Mouse (Mus musculus) erythroblast, adult 5-6 weeks (primary cell): Measurements from ENCODE around the gene Lcn8. TPM values are rescaled to one million over a fixed set of nuclear protein-coding genes. Genes with fewer than 3 reads are reported as not detected.

Experiments used
- ATAC-seq: replicated peaks from 2 replicates; pipeline ENCODE4 v1.8.0; 2016; ENCODE audit warnings: moderate number of reproducible peaks, mild to moderate bottlenecking, moderate TSS enrichment, inconsistent platforms; ENCODE audit not compliant: poor library complexity, low FRiP score, severe bottlenecking
- total RNA-seq, 2 experiments: library from RNA; stranded (forward) in 1 of 2; stranded (reverse) in 1 of 2; fragments of 150-400 nt in 1 of 2; fragments of 200-764, 138-1000 nt in 1 of 2; gene quantifications; 2 replicates each; pipeline versions ENCODE4 v1.2.3 to v1.2.4; 2015 to 2017; ENCODE audit warnings: low replicate concordance in 2 of 2

The Lcn8 gene
- total RNA-seq (2015; ENCODE audit: low replicate concordance), result not detected in 2 replicates
- total RNA-seq (2017; ENCODE audit: low replicate concordance), result not detected in 2 replicates

DNA sequence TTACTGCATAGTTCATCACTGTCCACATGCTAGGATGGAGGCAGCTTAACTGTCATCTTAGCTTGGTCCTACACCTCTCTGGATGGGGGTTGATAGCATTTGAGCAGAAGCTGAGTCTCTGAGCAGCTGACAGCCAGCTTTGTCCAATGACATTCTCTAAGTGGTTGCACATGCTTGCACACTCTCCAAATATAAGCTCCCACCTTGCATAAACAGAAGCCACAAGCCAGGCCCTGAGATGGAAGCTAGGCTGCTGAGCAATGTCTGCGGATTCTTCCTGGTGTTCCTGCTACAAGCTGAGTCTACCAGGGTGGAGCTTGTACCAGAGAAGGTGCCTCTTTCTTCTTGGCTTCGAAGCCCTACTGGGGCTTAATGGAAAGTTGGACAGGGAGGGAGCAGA lies at the start of gene Lcn8:
Gene Lcn8 (plus strand): TSS at position 219 of the 400 bp plus-strand sequence.
- no peak for ATAC-seq

DNA sequence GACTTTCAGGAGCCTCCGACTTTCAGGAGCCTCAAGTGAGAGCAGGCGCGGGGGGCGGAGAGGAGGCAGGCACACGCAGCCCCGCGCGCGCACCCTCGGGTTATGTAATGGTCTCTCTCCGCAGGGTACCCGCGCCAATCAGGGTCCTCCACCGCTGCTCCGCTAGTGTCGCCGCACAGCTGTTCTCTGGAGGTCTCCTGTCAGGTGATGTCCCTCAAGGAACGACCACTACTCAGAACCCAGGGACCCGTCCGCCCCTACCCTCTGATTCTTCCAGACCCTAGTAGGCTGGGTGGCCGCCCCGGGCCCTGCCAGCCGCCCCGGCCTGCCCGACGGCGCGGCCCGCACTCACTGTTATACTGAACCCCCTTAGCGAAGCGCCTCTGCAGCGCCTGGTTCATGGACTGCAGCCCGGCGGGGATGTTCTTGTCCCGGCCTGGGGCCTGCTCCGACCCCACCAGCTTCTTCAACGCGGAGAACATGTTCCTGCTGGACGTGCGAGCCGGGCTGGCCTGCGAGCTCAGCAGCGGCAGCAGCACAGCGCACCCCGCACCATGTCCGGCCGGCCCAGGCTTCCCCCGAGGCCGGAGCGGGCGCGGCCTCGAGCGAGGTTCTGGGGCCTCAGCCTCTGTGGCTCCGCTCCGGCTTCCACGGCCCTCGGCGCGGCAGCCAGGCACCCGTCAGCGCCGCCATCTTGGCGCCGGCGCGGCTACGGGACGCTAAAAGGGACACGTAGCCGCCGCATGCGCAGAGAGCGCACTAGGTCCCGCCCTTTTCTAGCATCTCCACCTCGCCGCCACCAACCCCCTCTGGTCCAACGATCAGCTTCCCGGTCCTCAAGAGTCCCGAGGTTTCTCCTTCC lies 44.9 kb upstream of the Lcn8 start, which contains the start of gene Rabl6:
Gene Rabl6 (minus strand): TSS at position 761 of the 862 bp plus-strand sequence.
- peak; percentile 89 for ATAC-seq

DNA sequence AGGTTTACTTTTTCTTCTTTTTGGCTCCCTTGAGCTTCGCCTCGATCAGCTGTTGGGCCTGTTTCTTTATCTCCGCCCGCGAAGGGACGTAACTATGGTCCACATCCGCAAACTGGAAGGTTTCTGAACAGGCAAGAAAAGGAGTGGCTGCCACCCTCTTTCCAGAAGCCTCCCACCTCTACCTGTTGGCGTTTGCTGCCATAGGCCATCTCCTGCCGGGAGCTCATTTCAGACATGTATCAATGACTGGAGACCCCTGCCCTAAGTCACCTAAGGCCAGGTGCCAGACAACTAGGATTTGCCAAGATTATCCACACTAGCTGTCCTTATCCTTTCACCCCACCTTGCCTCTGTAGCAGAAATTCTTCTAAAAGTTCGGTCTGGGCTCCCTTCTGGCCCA lies 44.2 kb upstream of the Lcn8 start:
- ATAC-seq, result peak; percentile 40

DNA sequence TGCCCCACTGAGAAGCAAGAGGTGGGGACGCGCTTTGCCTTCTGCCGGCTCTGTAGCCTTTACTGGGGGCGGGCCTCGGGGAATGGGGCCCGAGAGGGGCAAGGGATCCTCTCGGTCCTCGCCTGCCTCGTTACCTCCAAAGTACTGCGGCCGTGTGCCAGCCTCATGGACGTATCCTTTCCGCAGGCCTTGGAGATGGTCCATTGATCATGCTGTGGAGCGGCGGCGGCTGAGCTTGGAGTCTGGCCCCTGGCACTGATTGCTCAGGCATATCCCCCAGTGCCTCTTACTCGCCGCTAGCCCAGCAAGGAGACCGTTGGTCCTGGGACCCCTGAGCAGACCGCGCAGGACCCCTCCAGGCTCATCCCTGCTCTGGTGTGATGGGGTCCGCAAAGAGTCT lies 36.5 kb upstream of the Lcn8 start:
- no peak for ATAC-seq

DNA sequence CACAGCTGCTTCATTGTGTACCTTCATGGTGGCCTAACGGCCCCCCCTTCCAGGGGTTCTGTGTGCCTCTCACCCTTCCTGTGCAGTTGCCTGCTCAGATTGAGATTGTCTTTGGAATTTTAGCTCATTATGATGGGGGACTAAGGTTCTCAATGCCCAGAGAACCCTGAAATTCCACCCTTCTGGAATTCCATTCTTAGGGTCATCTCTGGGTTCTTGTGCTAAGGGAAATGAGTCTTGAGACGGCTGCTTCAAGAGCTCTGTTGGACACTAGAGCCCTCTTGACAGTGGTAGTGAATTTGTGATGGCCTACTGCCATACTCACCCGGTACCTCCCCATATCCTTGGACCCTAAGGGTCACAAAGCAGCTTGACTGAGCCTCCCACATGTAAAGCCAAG lies 35.3 kb upstream of the Lcn8 start, which contains the start of gene Ccdc183:
Gene Ccdc183 (minus strand): TSS at position 101 of the 400 bp plus-strand sequence.
- ATAC-seq, result no peak

DNA sequence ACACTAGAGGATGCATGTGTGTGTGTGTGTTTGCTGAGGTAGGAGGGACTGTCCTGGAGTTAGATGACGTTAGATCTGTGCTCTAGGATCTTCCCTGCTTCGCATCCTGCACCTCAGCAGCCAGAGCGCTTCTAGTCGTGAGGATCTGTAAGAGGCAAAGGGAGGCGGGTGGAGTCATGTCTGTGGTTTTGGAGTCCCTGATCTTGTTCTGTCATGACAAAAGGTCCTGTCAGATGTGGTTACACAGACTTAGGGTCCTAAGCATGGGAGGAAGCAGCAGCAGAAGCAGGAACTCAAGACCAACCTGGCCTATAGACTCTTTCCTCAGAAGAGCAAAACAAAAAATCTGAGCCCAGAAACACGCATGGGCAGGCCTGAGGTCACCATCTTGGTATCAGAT lies 32.5 kb upstream of the Lcn8 start:
- no peak for ATAC-seq

DNA sequence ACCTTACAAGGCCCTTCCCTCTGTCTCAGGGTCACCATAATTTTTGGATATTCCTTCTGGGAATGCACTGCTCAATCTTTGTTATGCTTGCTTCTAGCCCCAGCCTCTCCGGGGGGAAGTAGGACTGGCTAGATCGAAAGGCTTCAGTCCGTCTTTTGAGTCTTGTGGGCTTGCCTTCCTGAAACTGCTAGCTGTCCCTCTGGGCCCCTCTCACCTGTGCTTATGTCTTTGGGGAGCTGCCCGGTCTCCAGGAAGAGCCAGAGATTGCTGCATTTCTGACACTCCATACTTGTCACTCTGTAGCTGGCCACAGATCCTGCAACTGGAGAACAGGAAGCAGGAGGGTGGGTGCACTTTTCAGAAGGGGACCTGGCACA lies 32.1 kb upstream of the Lcn8 start:
- no peak for ATAC-seq

DNA sequence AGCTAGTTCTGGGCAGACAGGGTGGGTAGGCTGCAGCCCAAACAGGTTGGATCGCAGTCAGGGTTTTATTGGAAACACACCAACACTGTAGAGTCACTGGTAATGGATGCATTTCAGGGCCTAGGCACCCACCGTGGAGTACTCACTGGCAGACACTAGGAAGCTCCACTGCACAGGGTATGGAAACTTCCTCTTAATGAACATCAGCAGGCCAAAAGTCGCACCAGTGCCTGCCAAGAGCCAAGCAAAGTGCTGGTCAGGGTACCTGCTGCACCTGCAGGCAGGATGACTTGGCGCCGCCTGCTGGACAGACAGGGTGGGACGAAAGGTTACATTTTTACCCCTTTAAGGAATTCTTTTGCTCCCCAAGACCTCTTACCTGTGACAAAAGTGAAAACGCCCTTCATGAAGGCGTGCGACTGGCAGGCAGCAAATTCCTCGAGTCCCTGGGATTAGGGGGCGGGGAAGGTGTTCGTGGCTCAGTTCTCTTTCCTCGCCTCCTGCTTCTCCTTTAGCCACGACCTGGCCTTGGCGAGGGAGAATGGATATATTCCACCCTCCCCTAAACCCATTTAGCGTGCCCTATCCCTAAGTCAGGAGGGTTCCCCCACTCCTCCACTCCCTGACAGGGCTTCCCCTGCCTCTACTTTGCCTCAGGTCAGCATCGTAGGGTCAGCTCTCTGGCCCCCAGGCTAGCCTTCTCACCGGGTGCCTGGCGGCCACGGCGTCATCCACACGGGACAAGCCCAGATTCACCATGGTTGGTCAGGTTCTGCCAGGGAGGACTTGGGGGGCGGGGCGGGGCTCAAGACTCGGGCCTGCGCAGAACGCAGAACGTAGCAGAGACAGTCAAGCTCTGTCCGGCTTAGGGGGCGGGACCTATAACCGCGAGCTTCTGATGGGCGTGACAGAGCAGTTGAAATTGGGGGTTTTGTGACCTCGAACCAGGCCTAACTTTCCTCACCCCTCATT lies 31.4 kb upstream of the Lcn8 start, which contains the start of gene Tmem141:
Gene Tmem141 (minus strand): TSS at position 777 of the 972 bp plus-strand sequence.
- ATAC-seq, result peak; percentile 38; the same call in 1 of the 2 replicates

DNA sequence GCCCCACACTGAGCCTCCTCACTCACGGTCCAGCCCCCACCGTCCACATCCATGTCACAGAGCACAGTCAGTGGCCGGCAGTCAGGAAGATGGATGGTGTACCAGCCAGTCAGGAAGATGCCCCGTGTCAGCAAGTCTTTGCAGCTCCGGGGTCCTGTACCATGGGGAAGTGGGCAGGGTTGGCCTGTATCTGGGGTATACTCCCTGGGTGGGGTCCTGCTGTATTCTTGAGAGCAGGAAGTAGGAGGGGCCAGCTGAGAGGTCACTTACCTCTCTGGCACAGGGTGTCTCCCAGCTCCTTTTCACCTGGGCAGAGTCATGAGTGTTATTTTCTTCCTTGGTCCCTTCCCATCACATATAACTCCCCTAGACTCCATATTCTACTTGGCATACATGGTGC lies 26.9 kb upstream of the Lcn8 start:
- no peak for ATAC-seq

DNA sequence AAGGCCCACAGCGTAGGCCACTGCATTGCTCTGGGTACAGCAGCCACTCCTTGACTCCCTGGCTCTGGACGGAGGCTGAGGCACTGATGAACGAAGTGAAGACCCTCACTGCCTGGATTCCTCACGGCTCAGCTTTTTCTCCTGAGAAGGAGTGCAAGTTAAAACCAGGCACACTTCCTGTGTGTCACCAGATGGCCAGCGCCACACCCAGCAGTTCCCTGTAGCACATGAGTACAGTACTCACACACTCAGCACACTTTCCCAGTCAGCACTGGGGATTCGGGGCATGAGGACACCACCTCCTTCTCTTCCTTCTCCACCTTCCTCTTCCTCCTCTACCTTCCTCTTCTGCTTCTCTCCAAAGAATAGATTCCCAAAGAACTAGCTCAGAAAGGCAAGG lies 25.1 kb upstream of the Lcn8 start, which contains the start of gene Fcna:
Gene Fcna (minus strand): TSS at position 220 of the 400 bp plus-strand sequence.
- no peak for ATAC-seq

DNA sequence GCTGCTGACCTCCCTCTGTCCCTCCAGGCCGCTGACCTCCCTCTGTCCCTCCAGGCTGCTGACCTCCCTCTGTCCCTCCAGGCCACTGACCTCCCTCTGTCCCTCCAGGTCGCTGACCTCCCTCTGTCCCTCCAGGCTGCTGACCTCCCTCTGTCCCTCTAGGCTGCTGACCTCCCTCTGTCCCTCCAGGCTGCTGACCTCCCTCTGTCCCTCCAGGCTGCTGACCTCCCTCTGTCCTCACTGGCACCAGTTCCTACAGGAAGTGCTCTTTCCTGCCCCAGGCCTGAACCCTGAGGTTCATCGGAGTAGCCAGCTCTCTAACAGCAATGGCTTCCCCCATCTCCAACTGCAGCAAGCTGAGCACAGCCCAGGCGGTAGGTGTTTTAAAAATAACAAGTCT lies 24.2 kb upstream of the Lcn8 start:
- ATAC-seq, result no peak

DNA sequence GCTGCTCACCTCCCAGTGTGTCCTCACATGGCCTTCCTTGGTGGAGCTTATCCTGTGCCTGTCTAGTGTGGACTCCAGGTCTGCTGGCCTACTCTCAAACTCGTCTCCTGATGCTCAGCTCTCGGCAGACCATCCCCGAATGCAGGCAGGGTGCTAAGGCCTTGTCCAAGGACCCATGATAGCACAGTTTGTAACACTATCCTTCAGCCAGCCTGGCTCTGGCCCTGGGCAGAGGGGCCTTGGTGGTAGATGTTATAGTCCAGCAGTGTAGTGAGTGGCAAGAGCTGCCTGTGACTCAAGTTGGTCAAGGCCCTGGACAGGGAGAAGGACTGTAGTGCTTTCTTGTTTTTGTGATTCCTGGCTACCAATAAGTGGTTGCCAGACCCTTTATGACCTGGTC lies 19.3 kb upstream of the Lcn8 start:
- ATAC-seq, result no peak

DNA sequence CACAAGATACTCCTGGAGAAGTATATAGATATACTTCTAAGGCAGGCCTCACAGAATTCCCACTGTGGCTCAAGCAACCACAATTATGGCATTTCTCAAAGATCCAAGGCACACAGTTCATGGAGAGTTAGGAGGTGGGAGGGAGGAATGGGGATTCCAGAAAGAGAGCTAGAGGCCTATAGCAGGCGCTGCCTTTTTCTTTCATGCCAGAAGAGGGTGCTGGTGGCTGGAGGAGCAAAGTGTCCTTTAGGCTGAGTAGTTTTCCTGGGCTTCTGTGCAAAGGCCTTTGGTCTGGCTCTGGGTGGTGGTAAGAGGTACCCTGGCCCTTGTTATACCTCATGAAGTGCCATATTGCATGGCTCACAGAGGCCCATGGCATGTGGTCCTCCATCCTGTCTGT lies 18.9 kb upstream of the Lcn8 start:
- ATAC-seq, result no peak

DNA sequence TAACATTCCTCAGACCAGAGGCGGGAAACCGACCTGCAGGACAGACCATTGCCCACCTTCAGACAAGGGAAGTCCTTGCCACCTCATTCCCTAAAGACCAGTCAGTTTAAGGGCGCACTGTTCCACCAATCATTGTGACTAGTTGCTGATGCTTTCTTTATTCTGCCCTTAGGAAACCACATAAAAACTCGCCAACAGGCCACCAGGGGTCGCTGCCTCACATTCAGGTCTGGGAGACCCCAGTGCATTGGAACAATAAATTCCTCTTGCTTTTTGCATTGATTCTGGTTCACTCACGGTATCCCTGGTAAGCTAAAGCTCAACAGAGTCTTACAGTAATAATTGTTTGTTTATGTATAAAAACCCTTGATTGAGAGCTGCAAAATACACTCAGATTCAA lies 13.0 kb upstream of the Lcn8 start:
- ATAC-seq, result no peak

DNA sequence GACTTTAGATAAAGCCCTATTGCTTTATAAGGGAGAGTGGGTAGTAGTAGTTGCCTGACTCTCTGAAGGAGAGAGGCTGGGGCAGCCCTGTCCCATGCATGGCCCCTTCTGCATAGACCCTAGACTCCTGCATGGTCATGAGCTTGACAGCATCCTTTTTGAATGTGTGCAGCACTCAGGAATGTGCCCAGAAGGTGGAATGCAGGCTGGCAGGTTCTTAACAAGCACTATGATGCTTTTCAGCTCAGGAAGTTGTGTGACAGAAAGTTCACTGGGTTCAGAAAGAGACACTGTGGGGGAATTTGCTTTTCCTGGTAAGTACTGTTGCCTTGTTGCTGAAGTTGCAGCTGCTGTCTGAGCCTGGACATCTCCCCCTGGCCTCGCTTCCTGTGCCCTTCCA lies 1.6 kb downstream of the Lcn8 start:
- no peak for ATAC-seq

DNA sequence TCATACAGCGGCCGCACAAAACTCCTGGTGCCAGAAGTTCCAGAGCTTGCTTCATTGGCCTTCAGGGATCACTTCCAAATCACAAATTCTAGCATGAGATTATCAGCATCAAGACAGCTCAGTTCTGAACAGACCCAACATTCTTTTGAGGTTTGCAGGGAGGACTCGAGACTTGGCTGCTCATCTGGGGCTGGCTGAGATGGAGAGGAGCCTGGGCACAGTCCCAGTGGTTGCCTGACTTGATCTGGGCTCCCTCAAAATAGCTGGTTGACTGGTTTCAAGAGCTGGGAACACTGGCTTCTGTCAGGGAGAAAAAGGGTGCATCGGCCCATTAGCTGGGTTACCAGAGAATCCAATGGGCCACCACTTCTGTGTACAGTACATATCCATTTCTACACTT lies 3.8 kb downstream of the Lcn8 start:
- no peak for ATAC-seq

DNA sequence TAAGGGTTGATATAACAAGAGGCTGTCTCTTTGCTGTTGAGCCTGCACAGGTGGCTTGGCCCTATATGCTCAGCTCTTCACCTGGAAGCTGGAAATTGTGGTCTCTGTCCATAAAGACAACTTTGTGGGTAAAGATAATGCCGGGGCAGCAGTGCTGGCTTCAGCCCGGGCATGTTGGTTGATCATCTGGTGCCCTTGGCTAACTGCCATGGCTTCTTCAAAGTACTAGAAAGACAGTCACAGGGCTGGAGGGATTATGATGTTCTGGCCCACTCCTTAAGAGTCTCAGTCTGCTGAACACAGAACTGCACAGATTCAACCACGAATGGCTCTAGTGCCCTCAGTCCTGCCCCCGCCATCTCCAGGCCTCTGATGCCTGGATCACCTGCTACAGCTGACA lies 4.3 kb downstream of the Lcn8 start:
- ATAC-seq, result no peak

DNA sequence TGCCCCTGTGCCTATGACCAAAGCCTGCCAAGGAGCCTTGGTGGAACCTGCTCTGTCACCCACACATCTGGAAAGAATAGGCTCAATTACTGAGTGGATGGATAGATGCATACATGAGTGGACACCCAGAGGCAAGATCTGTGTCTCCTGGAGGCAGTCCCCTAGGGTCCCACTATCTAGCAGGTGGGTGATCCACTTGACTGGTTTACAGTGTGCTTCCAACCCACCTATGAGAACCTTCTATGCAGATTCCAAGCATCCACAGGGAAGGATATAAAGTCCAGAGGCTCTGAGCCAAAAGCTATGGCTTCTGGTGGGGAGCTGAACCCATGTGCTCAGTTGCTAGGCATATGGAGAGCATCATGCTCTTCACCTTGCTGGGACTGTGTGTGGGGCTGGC lies 4.7 kb downstream of the Lcn8 start, which contains the start of gene Lcn5:
Gene Lcn5 (plus strand): TSS at position 301 of the 400 bp plus-strand sequence.
- no peak for ATAC-seq

DNA sequence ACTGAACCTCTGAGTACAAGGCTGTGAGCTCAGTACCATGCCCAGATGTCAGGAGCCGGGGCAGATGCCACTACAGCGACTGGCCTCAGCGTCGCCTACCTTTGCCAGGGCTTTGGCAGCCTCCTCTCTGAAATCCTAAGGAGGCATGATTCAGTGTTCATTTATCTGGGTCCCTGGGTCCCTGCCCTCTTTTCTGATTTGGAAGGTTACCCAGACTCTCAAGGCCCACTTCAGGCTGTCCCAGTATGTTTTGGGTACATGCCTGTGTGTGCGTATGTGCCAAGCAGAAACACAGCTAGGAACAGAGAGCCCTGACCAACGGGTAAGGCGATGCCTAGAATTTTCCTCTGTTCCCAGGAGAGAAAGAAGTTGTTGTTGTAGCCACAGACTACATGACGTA lies 7.4 kb downstream of the Lcn8 start:
- no peak for ATAC-seq

DNA sequence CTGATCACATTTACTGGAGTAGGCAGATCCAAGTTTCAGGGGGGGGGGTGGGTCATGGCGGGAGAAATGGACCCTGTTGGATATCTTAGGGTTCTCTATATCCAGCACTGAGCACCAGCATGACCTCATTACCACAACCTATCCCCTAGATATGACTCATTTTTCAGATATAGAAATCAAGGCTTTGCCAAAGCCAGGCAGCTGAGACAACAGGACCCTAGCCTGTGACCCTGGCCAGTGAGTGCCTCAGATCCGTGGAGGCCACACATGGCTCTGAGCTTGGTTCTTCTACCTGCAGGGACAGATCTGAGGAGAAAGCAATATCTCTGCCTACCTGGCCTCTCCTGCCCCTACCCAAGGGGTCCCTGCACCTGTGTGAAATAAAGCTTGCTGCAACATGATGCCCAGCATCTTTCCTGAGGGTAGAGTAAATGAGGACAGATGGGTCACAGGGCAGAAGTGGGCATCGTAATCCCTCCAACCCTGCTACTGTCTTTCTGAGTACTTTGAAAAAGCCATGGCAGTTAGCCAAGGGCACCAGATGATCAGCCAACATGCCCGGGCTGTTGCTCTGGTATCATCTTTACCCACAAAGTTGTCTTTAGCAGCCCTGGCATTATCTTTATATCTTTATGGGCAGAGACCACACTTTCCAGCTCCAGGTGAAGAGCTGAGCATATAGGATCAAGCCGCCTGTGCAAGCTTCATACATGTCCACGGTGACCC lies 8.5 kb downstream of the Lcn8 start:
- ATAC-seq, result no peak
